Mouse (Mus musculus) midbrain, embryonic 12.5 days (tissue): ENCODE results near the gene Cep104. TPM values are rescaled to one million over a fixed set of nuclear protein-coding genes. Genes with fewer than 3 reads are reported as not detected.
A peak's percentile ranks its signal among the peaks of the same experiment; 100 is the strongest.

Experiments
- ATAC-seq: fragments of 200-750 bp; cut with Nextera tagmentation; 2 replicates; pipeline ENCODE4 v1.8.0; 2017; ENCODE audit warnings: low read depth, moderate TSS enrichment, moderate library complexity; ENCODE audit not compliant: low FRiP score
- H3K27ac ChIP-seq: fragments of 300-500 bp; sonication (generic); replicated peaks from 2 replicates; pipeline ENCODE4 v1.5.1; 2016; ENCODE audit warnings: mild to moderate bottlenecking
- H3K27me3 ChIP-seq: fragments of 300-500 bp; sonication (generic); 2 replicates; pipeline ENCODE4 v1.6.1; 2016; ENCODE audit warnings: mild to moderate bottlenecking
- H3K36me3 ChIP-seq: fragments of 300-500 bp; sonication (generic); 2 replicates; pipeline ENCODE4 v1.6.1; 2016
- H3K4me1 ChIP-seq: fragments of 300-500 bp; sonication (generic); 2 replicates; pipeline ENCODE4 v1.6.1; 2016
- H3K4me2 ChIP-seq: fragments of 300-500 bp; sonication (generic); replicated peaks from 2 replicates; pipeline ENCODE4 v1.6.1; 2016; ENCODE audit warnings: mild to moderate bottlenecking, moderate library complexity
- H3K4me3 ChIP-seq: fragments of 300-500 bp; sonication (generic); 2 replicates; pipeline ENCODE4 v1.5.1; 2016; ENCODE audit warnings: mild to moderate bottlenecking
- H3K9ac ChIP-seq: fragments of 300-500 bp; sonication (generic); replicated peaks from 2 replicates; pipeline ENCODE4 v1.6.1; 2016; ENCODE audit warnings: mild to moderate bottlenecking, moderate library complexity
- H3K9me3 ChIP-seq: fragments of 300-500 bp; sonication (generic); 2 replicates; pipeline ENCODE4 v1.6.1; 2016; ENCODE audit warnings: mild to moderate bottlenecking
- WGBS: fragments of 180-500 bp; shearing (Covaris S2); methylation state at CpG from one replicate; pipeline ENCODE4 v1.1.7; 2016; 5-methylcytosine and 5-hydroxymethylcytosine counted together
- polyA plus RNA-seq: library from polyadenylated mRNA; unstranded; fragments of >200 nt; fragmentation: Nextera tagmentation; extraction: Ambion mirVana; gene quantifications from 2 replicates; pipeline ENCODE4 v1.2.1, GENCODE M21; 2016

Gene Cep104
- polyA plus RNA-seq, 1 experiment from 2014 or later = 23.3 TPM

GRCm38 (mm10) chr4:153956569-153957405, 18.2 kb upstream of the Cep104 start, which contains the start of gene A430005L14Rik:
TSS of gene A430005L14Rik (plus strand) at chr4:153957237.
- H3K27me3 ChIP-seq = peaks cover 20% of the 10 kb centered on the region
- peak within 1 kb of the TSS; percentile 88 for H3K4me2 ChIP-seq
- peaks cover 24% of the 10 kb centered on the region for H3K36me3 ChIP-seq
- WGBS = 2% methylated on average over 58 of the region's 67 CpGs
- peak; percentile 95 for ATAC-seq
- peak within 1 kb of the TSS; percentile 85 for H3K4me3 ChIP-seq
- H3K9me3 ChIP-seq = no peaks in the 10 kb centered on the region
- H3K9ac ChIP-seq = peak within 1 kb of the TSS; percentile 92
- peak within 1 kb of the TSS; percentile 87 for H3K27ac ChIP-seq
- peaks cover 27% of the 10 kb centered on the region for H3K4me1 ChIP-seq

GRCm38 (mm10) chr4:153957444-153958250, 17.3 kb upstream of the Cep104 start:
- peak overlapping the region; percentile 85 for H3K4me3 ChIP-seq
- peak overlapping the region; percentile 88 for H3K4me2 ChIP-seq
- peaks cover 22% of the 10 kb centered on the region for H3K4me1 ChIP-seq
- no peaks in the 10 kb centered on the region for H3K9me3 ChIP-seq
- peaks cover 20% of the 10 kb centered on the region for H3K27me3 ChIP-seq
- peaks cover 32% of the 10 kb centered on the region for H3K36me3 ChIP-seq
- peak overlapping the region; percentile 92 for H3K9ac ChIP-seq
- under 1% methylated on average over 37 of the region's 37 CpGs for WGBS
- H3K27ac ChIP-seq = peak overlapping the region; percentile 82
- ATAC-seq = peak; percentile 72

GRCm38 (mm10) chr4:153962631-153963030, 12.4 kb upstream of the Cep104 start:
- Histone ChIP-seq H3K27me3 (no peaks in the 10 kb centered on the region), H3K36me3 (peaks cover 65% of the 10 kb centered on the region), H3K27ac (no peak overlapping the region), H3K4me3 (no peak overlapping the region), H3K9me3 (no peaks in the 10 kb centered on the region), H3K9ac (no peak overlapping the region; the same call in 1 of the 2 replicates), H3K4me2 (no peak overlapping the region), H3K4me1 (peaks cover 15% of the 10 kb centered on the region)
- no peak for ATAC-seq
- 84% methylated on average over 7 of the region's 7 CpGs for WGBS

DNA sequence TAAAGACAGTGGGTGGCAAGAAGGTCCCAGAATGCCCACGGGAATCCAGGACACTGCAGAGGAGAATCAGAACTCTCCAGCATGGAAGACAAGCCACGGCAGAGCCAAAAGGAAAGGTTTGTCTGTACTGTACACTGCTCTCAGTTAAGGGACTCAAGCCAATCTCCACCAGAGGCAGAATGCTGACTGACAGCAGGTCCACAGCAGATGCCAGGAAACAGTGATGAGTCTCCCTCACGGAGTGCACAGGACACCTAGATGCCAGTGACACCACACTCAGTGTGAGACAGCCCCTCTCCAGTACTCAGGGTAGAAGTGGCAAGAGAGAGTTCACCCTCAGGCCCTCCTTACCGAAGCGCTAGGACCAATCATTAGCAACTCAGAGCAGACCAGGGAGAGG, 8.3 kb upstream of the Cep104 start:
- Histone ChIP-seq H3K9ac (no peak overlapping the region), H3K27ac (no peak overlapping the region), H3K4me3 (no peak overlapping the region), H3K4me2 (no peak overlapping the region), H3K27me3 (no peaks in the 10 kb centered on the region), H3K9me3 (no peaks in the 10 kb centered on the region), H3K36me3 (peaks cover 73% of the 10 kb centered on the region), H3K4me1 (no peaks in the 10 kb centered on the region)
- no peak for ATAC-seq
- WGBS = 89% methylated on average over 5 of the region's 5 CpGs

DNA sequence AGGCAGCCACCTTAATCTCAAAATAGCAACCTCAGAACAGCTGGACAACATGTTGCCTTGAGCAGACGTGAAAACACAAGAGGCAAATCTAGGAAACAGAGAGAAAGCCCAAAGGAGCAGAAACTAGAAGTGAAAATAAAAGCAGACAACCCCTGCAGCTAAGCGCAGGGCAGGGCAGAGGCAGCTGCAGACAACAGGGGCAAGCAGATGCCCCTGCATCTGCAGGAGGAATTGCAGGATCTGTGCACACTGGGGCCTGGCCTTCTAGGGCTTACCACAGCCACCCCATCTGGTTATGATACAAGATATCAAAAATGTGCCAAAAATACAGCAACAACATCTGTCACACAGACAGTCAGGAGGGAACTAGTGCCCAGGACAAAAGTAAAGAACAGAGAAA, 7.4 kb upstream of the Cep104 start:
- H3K4me3 ChIP-seq = no peak overlapping the region
- 89% methylated on average over 2 of the region's 2 CpGs for WGBS
- no peaks in the 10 kb centered on the region for H3K9me3 ChIP-seq
- H3K27ac ChIP-seq = no peak overlapping the region
- no peaks in the 10 kb centered on the region for H3K4me1 ChIP-seq
- H3K9ac ChIP-seq = no peak overlapping the region
- peaks cover 65% of the 10 kb centered on the region for H3K36me3 ChIP-seq
- ATAC-seq = no peak
- H3K27me3 ChIP-seq = no peaks in the 10 kb centered on the region
- H3K4me2 ChIP-seq = no peak overlapping the region

DNA sequence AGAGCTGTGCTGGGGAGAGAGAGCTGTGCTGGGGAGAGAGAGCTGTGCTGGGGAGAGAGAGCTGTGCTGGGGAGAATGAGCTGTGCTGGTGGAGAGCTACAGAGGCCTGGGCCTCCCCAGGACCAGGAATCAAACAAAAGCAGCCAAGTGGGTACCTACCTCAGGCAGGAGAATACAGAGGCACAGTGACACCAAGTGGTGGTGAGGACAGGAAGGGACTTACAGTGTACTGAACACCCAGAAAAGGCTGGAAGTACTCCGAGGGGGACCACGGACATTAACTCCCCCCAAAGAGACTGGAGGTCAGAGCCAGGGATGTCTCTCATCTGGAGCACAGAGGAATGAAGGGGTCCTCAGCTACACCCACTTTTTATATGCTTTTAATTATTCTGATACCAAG, 6.9 kb upstream of the Cep104 start:
- Histone ChIP-seq H3K9me3 (no peaks in the 10 kb centered on the region), H3K4me2 (no peak overlapping the region), H3K9ac (no peak overlapping the region), H3K27me3 (no peaks in the 10 kb centered on the region), H3K36me3 (peaks cover 59% of the 10 kb centered on the region), H3K4me1 (no peaks in the 10 kb centered on the region), H3K27ac (no peak overlapping the region), H3K4me3 (no peak overlapping the region)
- no peak for ATAC-seq
- WGBS = 82% methylated on average over 2 of the region's 2 CpGs

DNA sequence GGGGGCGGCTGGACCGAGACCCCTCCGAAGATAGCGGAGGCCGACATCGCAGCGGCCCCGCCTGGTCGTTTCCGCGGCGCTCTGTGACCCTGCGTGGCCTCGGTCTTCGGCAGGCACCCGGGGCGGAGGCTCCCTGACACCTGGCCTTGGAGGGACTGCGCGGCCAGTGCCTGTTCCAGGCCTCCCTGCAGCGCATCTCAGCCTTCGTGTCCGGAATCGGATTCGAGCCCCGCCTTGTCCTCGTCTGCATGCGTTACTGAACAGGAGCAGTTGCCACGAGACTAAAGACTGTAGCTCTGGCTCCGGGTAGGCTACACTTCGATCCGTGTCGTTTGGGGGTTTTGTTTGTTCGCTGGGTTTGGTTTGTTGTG, 283 bp downstream of the Cep104 start:
- Histone ChIP-seq H3K4me1 (peaks cover 22% of the 10 kb centered on the region), H3K27me3 (no peaks in the 10 kb centered on the region), H3K9ac (peak overlapping the region; percentile 89), H3K9me3 (no peaks in the 10 kb centered on the region), H3K36me3 (peaks cover 33% of the 10 kb centered on the region), H3K4me2 (peak overlapping the region; percentile 97), H3K4me3 (peak overlapping the region; percentile 94), H3K27ac (peak overlapping the region; percentile 77)
- WGBS = under 1% methylated on average over 31 of the region's 33 CpGs
- peak; percentile 76 for ATAC-seq

- H3K4me3 ChIP-seq = peak overlapping the region; percentile 94
- H3K36me3 ChIP-seq = peaks cover 33% of the 10 kb centered on the region
- peak overlapping the region; percentile 97 for H3K4me2 ChIP-seq
- ATAC-seq = no peak
- H3K9me3 ChIP-seq = no peaks in the 10 kb centered on the region
- H3K4me1 ChIP-seq = peaks cover 22% of the 10 kb centered on the region
- H3K9ac ChIP-seq = peak overlapping the region; percentile 89
- H3K27ac ChIP-seq = no peak overlapping the region
- H3K27me3 ChIP-seq = no peaks in the 10 kb centered on the region
- 39% methylated on average over 6 of the region's 6 CpGs for WGBS
Measured at GRCm38 (mm10) chr4:153975768-153976167, 774 bp downstream of the Cep104 start.

DNA sequence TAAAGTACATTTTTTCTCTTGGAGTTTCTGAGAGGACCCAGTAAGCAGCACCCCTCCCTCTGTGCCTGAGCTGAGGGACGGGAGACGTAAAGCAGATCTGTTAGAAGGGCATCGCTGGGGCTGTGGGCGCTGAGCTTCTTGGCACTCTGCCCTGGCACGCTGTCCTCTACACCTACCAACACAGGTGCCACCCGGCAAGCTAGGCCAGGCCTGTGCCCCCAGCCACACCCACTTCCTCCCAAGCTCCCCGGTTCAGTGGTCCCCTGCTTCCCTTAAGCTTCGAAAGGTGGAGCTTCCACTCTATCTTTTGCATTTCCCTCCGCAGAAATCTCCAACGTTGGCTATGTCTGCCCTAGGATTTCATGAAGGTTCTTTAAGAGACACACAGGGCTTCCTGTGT, 4.2 kb downstream of the Cep104 start:
- Histone ChIP-seq H3K4me1 (peaks cover 13% of the 10 kb centered on the region), H3K36me3 (peaks cover 58% of the 10 kb centered on the region), H3K4me2 (no peak overlapping the region), H3K9ac (no peak overlapping the region), H3K4me3 (no peak overlapping the region), H3K27me3 (no peaks in the 10 kb centered on the region), H3K9me3 (no peaks in the 10 kb centered on the region), H3K27ac (no peak overlapping the region)
- no peak for ATAC-seq
- WGBS = 90% methylated on average over 10 of the region's 10 CpGs

DNA sequence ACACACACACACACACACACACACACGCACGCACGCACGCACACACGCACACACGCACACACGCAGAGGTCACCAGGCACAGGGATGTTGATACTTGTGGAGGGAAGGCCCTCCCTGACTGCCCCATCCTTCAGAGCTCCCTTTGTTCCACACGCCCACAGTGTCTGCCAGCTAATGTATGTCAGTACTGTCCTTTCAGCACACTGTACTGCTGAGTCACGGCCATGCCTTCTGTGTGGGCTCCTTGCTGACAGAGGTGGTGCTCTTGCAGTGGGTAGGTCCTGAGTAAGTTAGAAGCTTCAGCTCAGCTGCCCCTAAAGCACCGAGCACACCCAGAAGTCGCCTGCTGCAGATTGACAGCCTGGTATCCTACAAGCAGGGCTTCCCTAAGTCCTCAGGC, 5.5 kb downstream of the Cep104 start:
- H3K4me3 ChIP-seq = no peak overlapping the region
- peaks cover 70% of the 10 kb centered on the region for H3K36me3 ChIP-seq
- no peak for ATAC-seq
- H3K27ac ChIP-seq = no peak overlapping the region
- H3K27me3 ChIP-seq = no peaks in the 10 kb centered on the region
- WGBS = 92% methylated on average over 11 of the region's 11 CpGs
- no peaks in the 10 kb centered on the region for H3K9me3 ChIP-seq
- H3K4me1 ChIP-seq = peaks cover 11% of the 10 kb centered on the region
- no peak overlapping the region for H3K9ac ChIP-seq
- no peak overlapping the region for H3K4me2 ChIP-seq

DNA sequence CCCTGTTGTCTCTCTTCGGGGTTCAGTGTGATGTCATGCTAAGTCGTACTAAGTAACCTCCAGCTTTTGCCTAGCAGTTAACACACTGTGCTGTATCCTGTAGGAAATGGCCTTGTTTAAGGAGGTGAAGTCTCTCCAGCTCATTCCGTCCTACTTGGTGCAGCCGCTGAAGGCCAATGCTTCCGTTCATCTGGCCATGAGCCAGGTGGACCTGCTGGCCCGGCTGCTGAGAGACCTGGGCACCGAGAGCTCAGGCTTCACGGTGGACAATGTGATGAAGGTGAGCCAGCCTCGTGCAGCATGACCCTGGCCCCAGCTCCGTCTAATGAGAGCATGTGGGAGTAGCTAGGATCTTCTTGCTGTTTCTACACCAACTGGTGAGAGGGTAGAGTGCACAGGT, 17.7 kb downstream of the Cep104 start:
- Histone ChIP-seq H3K4me3 (no peak overlapping the region), H3K27me3 (no peaks in the 10 kb centered on the region), H3K4me2 (no peak overlapping the region), H3K36me3 (peaks cover 97% of the 10 kb centered on the region), H3K4me1 (no peaks in the 10 kb centered on the region), H3K27ac (no peak overlapping the region), H3K9me3 (no peaks in the 10 kb centered on the region), H3K9ac (no peak overlapping the region)
- 92% methylated on average over 10 of the region's 10 CpGs for WGBS
- no peak for ATAC-seq

DNA sequence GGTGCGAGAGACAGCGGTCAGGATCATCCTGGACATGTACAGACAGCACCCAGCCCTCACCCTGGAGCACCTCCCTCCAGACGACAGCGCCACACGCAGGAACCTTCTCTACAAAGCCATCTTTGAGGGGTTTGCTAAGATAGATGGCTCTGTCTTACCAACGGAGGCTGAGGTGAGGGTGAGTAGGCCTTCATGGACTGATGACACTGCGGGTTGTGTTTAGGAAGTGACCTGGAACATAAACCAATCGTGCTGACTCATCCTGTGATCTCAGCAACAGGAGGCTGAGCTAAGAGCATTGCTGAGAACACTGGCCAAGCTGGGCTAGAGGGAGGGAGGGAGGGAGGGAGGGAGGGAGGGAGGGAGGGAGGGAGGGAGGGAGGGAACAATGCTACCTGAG, 18.5 kb downstream of the Cep104 start:
- Histone ChIP-seq H3K4me1 (no peaks in the 10 kb centered on the region), H3K27me3 (no peaks in the 10 kb centered on the region), H3K27ac (no peak overlapping the region), H3K9me3 (no peaks in the 10 kb centered on the region), H3K36me3 (peaks cover 97% of the 10 kb centered on the region), H3K4me2 (no peak overlapping the region), H3K9ac (no peak overlapping the region), H3K4me3 (no peak overlapping the region)
- no peak for ATAC-seq
- WGBS = 89% methylated on average over 8 of the region's 8 CpGs
